Mouse (Mus musculus) MEL (cell line): ENCODE data around the gene Dusp27. TPM values are rescaled to one million over a fixed set of nuclear protein-coding genes. Genes with fewer than 3 reads are reported as not detected.

ENCODE experiments used
- DNase-seq: peaks from one replicate; pipeline ENCODE4 v3.0.0; 2011; ENCODE audit warnings: low read depth, low spot score
- H3K27ac ChIP-seq: 2 replicates; pipeline ENCODE4 v1.5.1; 2012; ENCODE audit warnings: low read depth, mild to moderate bottlenecking, control low read depth, low read length, moderate library complexity; ENCODE audit not compliant: control insufficient read depth
- H3K27me3 ChIP-seq, 2 experiments: fragments of 150-350 bp in 1 of 2; sonication (generic) in 1 of 2; 2 replicates each; pipeline ENCODE4 v1.6.1; 2012; ENCODE audit warnings: low read length in 2 of 2, mild to moderate bottlenecking in 2 of 2, improper control_type of control experiment in 1 of 2, moderate library complexity in 1 of 2; ENCODE audit not compliant: insufficient read depth in 2 of 2, control insufficient read depth in 1 of 2
- H3K36me3 ChIP-seq, 2 experiments: 2 replicates each; pipeline ENCODE4 v1.6.1; 2012 to 2014; ENCODE audit warnings: low read length in 2 of 2, improper control_type of control experiment in 1 of 2, inconsistent platforms in 1 of 2, mild to moderate bottlenecking in 1 of 2; ENCODE audit not compliant: insufficient read depth in 2 of 2, control insufficient read depth in 1 of 2
- H3K4me1 ChIP-seq, 2 experiments: fragments of 150-350 bp in 1 of 2; sonication (generic) in 1 of 2; 2 replicates each; pipeline ENCODE4 v1.6.1; 2012; ENCODE audit warnings: low read length in 2 of 2, improper control_type of control experiment in 1 of 2, mild to moderate bottlenecking in 1 of 2; ENCODE audit not compliant: insufficient read depth in 2 of 2, control insufficient read depth in 1 of 2
- H3K4me3 ChIP-seq, 2 experiments: fragments of 150-350 bp in 1 of 2; sonication (generic) in 1 of 2; 2 replicates each; pipeline ENCODE4 v1.5.1; 2012; ENCODE audit warnings: low read depth in 2 of 2, low read length in 2 of 2, mild to moderate bottlenecking in 2 of 2, moderate library complexity in 2 of 2, control low read depth in 1 of 2, improper control_type of control experiment in 1 of 2; ENCODE audit not compliant: control insufficient read depth in 1 of 2, insufficient read depth in 1 of 2
- H3K79me2 ChIP-seq: 2 replicates; pipeline ENCODE4 v1.6.1; 2012; ENCODE audit warnings: mild to moderate bottlenecking, low read length, moderate library complexity; ENCODE audit not compliant: control insufficient read depth, poor library complexity, insufficient read depth
- H3K9ac ChIP-seq: 2 replicates; pipeline ENCODE4 v1.6.1; 2012; ENCODE audit warnings: low read depth, mild to moderate bottlenecking, control low read depth, low read length, moderate library complexity; ENCODE audit not compliant: control insufficient read depth, poor library complexity, severe bottlenecking
- H3K9me3 ChIP-seq: fragments of 150-350 bp; sonication (generic); replicated peaks from 2 replicates; pipeline ENCODE4 v1.6.1; 2012; ENCODE audit warnings: mild to moderate bottlenecking, low read length, improper control_type of control experiment, moderate library complexity; ENCODE audit not compliant: insufficient read depth
- BHLHE40 ChIP-seq: IDR thresholded peaks from 2 replicates; pipeline ENCODE4 v1.6.1; 2012; ENCODE audit warnings: low read depth, mild to moderate bottlenecking, inconsistent platforms, low read length, improper control_type of control experiment, borderline replicate concordance
- CHD1 ChIP-seq: IDR thresholded peaks from 2 replicates; pipeline ENCODE4 v1.6.1; 2012; ENCODE audit warnings: low read depth, mild to moderate bottlenecking, inconsistent platforms, low read length, improper control_type of control experiment
- CHD2 ChIP-seq: IDR thresholded peaks from 2 replicates; pipeline ENCODE4 v1.6.1; 2011; ENCODE audit warnings: low read length, improper control_type of control experiment
- EP300 ChIP-seq, 2 experiments: IDR thresholded peaks; 2 replicates each; pipeline ENCODE4 v1.6.1; 2011; ENCODE audit warnings: improper control_type of control experiment in 2 of 2, low read length in 2 of 2, low read depth in 1 of 2, mild to moderate bottlenecking in 1 of 2
- JUND ChIP-seq: IDR thresholded peaks from 2 replicates; pipeline ENCODE4 v1.6.1; 2011; ENCODE audit warnings: low read depth, mild to moderate bottlenecking, improper control_type of control experiment, low read length
- MAX ChIP-seq: IDR thresholded peaks from 2 replicates; pipeline ENCODE4 v1.6.1; 2011; ENCODE audit warnings: low read length, improper control_type of control experiment
- MXI1 ChIP-seq: IDR thresholded peaks from 2 replicates; pipeline ENCODE4 v1.6.1; 2011; ENCODE audit warnings: mild to moderate bottlenecking, low read depth, low read length, improper control_type of control experiment
- MYB ChIP-seq: IDR thresholded peaks from 2 replicates; pipeline ENCODE4 v1.6.1; 2011; ENCODE audit warnings: mild to moderate bottlenecking, low read depth, low read length, improper control_type of control experiment
- MYC ChIP-seq: IDR thresholded peaks from 2 replicates; pipeline ENCODE4 v1.6.1; 2011; ENCODE audit warnings: low read depth, mild to moderate bottlenecking, low read length, improper control_type of control experiment, moderate library complexity
- NELFE ChIP-seq: IDR thresholded peaks from 2 replicates; pipeline ENCODE4 v1.6.1; 2011; ENCODE audit warnings: low read depth, low read length, improper control_type of control experiment
- POLR2A ChIP-seq, 2 experiments: IDR thresholded peaks; 2 replicates each; pipeline ENCODE4 v1.6.1; 2011 to 2012; ENCODE audit warnings: low read length in 2 of 2, mild to moderate bottlenecking in 2 of 2, control low read depth in 1 of 2, improper control_type of control experiment in 1 of 2, low read depth in 1 of 2, moderate library complexity in 1 of 2; ENCODE audit not compliant: control insufficient read depth in 1 of 2, insufficient read depth in 1 of 2, poor library complexity in 1 of 2
- POLR2AphosphoS2 ChIP-seq: IDR thresholded peaks from 2 replicates; pipeline ENCODE4 v1.6.1; 2011; ENCODE audit warnings: low read length, improper control_type of control experiment
- SMC3 ChIP-seq: IDR thresholded peaks from 2 replicates; pipeline ENCODE4 v1.6.1; 2011; ENCODE audit warnings: low read depth, low read length, improper control_type of control experiment
- TAL1 ChIP-seq: IDR thresholded peaks from 2 replicates; pipeline ENCODE4 v1.6.1; 2012; ENCODE audit warnings: mild to moderate bottlenecking, inconsistent platforms, low read length, moderate library complexity, mixed read lengths
- TBP ChIP-seq: IDR thresholded peaks from 2 replicates; pipeline ENCODE4 v1.8.0; 2011; ENCODE audit warnings: low read depth, low read length, improper control_type of control experiment
- TCF12 ChIP-seq: IDR thresholded peaks from 2 replicates; pipeline ENCODE4 v1.6.1; 2014; ENCODE audit warnings: low read depth, mild to moderate bottlenecking, inconsistent platforms, low read length, improper control_type of control experiment, moderate library complexity
- USF1 ChIP-seq: IDR thresholded peaks from 2 replicates; pipeline ENCODE4 v1.6.1; 2014; ENCODE audit warnings: low read depth, mild to moderate bottlenecking, inconsistent platforms, low read length, improper control_type of control experiment, moderate library complexity
- USF2 ChIP-seq, 2 experiments: IDR thresholded peaks; 2 replicates each; pipeline ENCODE4 v1.6.1; 2011 to 2012; ENCODE audit warnings: improper control_type of control experiment in 2 of 2, low read length in 2 of 2, borderline replicate concordance in 1 of 2, inconsistent platforms in 1 of 2, low read depth in 1 of 2, mild to moderate bottlenecking in 1 of 2; ENCODE audit not compliant: insufficient read depth in 1 of 2
- ZC3H11A ChIP-seq: IDR thresholded peaks from 2 replicates; pipeline ENCODE4 v1.6.1; 2012; ENCODE audit warnings: low read depth, mild to moderate bottlenecking, inconsistent platforms, low read length, improper control_type of control experiment
- polyA plus RNA-seq, 2 experiments: library from polyadenylated mRNA; stranded (reverse) in 1 of 2; unstranded in 1 of 2; fragments of >175 nt in 1 of 2; fragments of >200 nt in 1 of 2; gene quantifications; 2 replicates each; pipeline versions ENCODE4 v1.2.1 to v1.2.4; 2012; ENCODE audit warnings: low replicate concordance in 2 of 2, low read depth in 1 of 2; ENCODE audit not compliant: insufficient read length in 2 of 2, insufficient read depth in 1 of 2, missing spikeins in 1 of 2
- total RNA-seq: library from RNA; depleted of rRNA; stranded (reverse); fragments of 300-350 nt; gene quantifications from 2 replicates; pipeline ENCODE4 v1.2.3, GENCODE M21; 2012

Dusp27 gene
- total and polyA plus RNA-seq, 3 experiments = not detected

DNA sequence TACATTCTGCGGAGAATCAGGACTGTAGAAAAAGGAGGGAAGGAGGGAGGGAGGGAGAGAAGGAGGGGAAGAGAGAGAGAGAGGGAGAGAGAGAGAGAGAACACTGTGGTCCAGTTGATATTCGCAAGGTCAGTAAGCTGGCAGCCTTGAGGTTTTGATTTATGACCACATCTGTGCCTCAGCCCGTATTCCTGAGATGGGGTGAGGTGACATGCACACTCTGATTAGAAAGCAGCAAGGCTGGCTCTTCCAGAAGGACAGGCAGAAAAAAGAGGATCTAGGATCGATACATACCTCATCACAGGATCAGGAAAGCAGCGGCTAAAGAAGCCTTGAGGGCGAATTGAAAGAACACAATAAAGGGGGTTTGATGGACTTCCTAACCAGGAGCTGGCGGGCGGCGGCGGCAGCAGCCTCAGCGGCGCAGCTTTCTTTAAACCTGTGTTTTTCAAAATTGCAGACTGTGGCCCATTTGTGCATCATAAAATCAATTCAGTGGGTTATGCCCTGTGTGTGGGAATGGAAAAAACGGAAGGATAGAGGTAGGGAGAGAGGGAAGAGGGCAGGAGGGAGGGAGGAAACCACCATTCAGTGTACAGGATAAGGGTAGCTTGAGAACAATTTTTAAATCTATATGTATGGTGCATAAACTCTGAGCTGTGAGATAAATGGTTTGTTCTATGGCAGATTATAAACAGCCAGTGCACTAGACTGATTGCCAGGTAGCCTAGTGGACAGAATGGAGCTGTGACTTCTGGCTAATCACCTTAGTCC is 9.7 kb downstream of the Dusp27 start:
- Histone ChIP-seq H3K27me3 (no peaks in the 10 kb centered on the region), H3K27ac (no peak overlapping the region), H3K79me2 (no peaks in the 10 kb centered on the region), H3K9me3 (no peaks in the 10 kb centered on the region)
- DNase-seq = no peak
- no peak for TF ChIP-seq EP300 (IDR thresholded peaks at IDR 0.05; ENCODE audit: low read depth in 1 of 2, low read length in 2 of 2)
- no peak for TF ChIP-seq MAX
- no peak for TF ChIP-seq MYC
- no peak for TF ChIP-seq TAL1
- TF ChIP-seq, all 39 proteins: peak for 0
- Histone ChIP-seq H3K36me3 (no peaks in the 10 kb centered on the region), H3K4me1 (no peaks in the 10 kb centered on the region), H3K4me3 (no peak overlapping the region), H3K9ac (no peak overlapping the region)

DNA sequence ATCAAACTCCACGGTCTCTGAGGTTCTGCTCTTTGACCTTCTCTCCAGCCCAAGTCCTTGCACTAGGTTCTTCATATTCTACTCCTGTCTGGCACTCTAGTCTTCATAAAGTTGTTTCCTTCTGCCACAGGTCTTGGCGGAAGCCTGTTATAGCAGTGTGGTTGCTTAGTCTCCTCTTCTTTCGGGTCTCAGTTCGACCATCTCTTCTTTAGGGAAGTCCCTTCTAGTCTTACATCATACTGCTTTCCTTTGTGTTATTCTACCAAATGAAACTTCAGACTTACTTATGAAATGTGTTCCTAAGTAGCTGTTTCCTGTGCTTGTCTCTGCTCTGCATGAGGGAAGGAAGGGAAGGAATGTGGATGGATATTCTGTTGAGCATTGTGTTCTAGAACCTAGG is 12.0 kb downstream of the Dusp27 start:
- Histone ChIP-seq H3K9me3 (no peaks in the 10 kb centered on the region), H3K27me3 (no peaks in the 10 kb centered on the region), H3K27ac (no peak overlapping the region), H3K9ac (no peak overlapping the region), H3K4me1 (peaks cover 0 to 7% of the 10 kb centered on the region in 2 experiments; a peak in 1 of 4 replicates), H3K4me3 (no peak overlapping the region), H3K36me3 (peaks cover 0 to 3% of the 10 kb centered on the region in 2 experiments; a peak in 1 of 4 replicates), H3K79me2 (no peaks in the 10 kb centered on the region)
- TF ChIP-seq USF1 (no peak), TBP (no peak), CHD1 (no peak), USF2 (IDR thresholded peaks at IDR 0.05; ENCODE audit: borderline replicate concordance in 1 of 2, insufficient read depth in 1 of 2, low read depth in 1 of 2, low read length in 2 of 2) (no peak), MXI1 (no peak), TAL1 (no peak), POLR2AphosphoS2 (no peak), TCF12 (no peak)
- DNase-seq = no peak

DNA sequence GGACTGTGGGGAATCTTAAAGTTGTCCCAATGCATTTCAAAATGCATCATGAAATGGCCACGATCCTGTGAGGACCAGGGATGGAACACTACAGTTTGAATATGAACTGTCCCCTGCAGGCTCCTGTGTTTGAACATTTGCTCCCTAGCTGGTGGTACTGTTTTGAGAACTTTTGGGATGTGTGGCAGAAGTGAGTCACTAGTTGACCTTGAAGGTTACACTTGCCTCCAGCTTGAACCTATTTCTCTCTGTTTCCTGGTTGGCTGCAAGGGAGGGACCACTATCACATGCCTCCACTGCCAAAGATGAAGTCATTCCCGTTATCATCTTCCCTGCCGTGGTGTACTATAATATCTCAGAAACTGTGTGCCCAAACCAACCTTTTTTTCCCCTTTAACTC is 12.7 kb downstream of the Dusp27 start:
- no peak overlapping the region for H3K27ac ChIP-seq
- H3K9ac ChIP-seq = no peak overlapping the region
- peaks cover 0 to 11% of the 10 kb centered on the region in 2 experiments; a peak in 1 of 4 replicates for H3K4me1 ChIP-seq
- DNase-seq = no peak
- peaks cover 0 to 3% of the 10 kb centered on the region in 2 experiments; a peak in 1 of 4 replicates for H3K36me3 ChIP-seq
- H3K27me3 ChIP-seq = no peaks in the 10 kb centered on the region
- TF ChIP-seq JUND = no peak
- no peak for TF ChIP-seq SMC3
- TF ChIP-seq MXI1 = no peak
- no peak for TF ChIP-seq BHLHE40
- TF ChIP-seq POLR2AphosphoS2 = no peak
- TF ChIP-seq NELFE = no peak
- no peak for TF ChIP-seq MYB
- TF ChIP-seq CHD2 = no peak
- no peak for TF ChIP-seq ZC3H11A
- no peak for TF ChIP-seq TAL1
- TF ChIP-seq POLR2A (IDR thresholded peaks at IDR 0.05; ENCODE audit: control insufficient read depth in 1 of 2, insufficient read depth in 1 of 2, low read depth in 1 of 2, low read length in 2 of 2, poor library complexity in 1 of 2) = no peak
- TF ChIP-seq, all 39 proteins: peak for 0
- Histone ChIP-seq H3K79me2 (no peaks in the 10 kb centered on the region), H3K4me3 (no peak overlapping the region), H3K9me3 (no peaks in the 10 kb centered on the region)
